Mouse (Mus musculus): ENCODE measurements around the gene Rab19. TPM values are rescaled to one million over a fixed set of nuclear protein-coding genes. Genes with fewer than 3 reads are reported as not detected.
"Not testable (repeated sequence)": the region's sequence is repeated elsewhere in the genome, so short reads cannot be mapped to it uniquely, and the experiment has no call there.

The Rab19 gene
- polyA plus RNA-seq, 1 experiment from 2014 or later, result 0.58 TPM

GRCm38 (mm10) chr6:39345430-39345829, 35.5 kb upstream of the Rab19 start:
- H3K9me3 ChIP-seq (ENCODE audit: control insufficient read depth, low read length), result no peaks in the 10 kb centered on the region
- no peaks in the 10 kb centered on the region for H3K27me3 ChIP-seq (ENCODE audit: control insufficient read depth, insufficient read depth, low read length)
- H3K36me3 ChIP-seq (ENCODE audit: control insufficient read depth, insufficient read depth, low read length), result peaks cover 79% of the 10 kb centered on the region
- H3K4me2 ChIP-seq (ENCODE audit: low read length), result no peak overlapping the region
- 0 out of 4 replicates have a peak, but pooled peaks cover 0 to 4% of the 10 kb centered on the region in 2 experiments for H3K4me1 ChIP-seq (ENCODE audit: control insufficient read depth in 2 of 2, insufficient read depth in 2 of 2, low read length in 2 of 2)
- no peak overlapping the region for H3K4me3 ChIP-seq (ENCODE audit: control insufficient read depth in 1 of 2, insufficient read depth in 1 of 2, low read depth in 1 of 2, low read length in 2 of 2)
- H3K27ac ChIP-seq (replicated peaks in 1 of 2; ENCODE audit: control insufficient read depth in 1 of 2, insufficient read depth in 1 of 2, low read depth in 2 of 2, low read length in 2 of 2), result no peak overlapping the region
- no peak for ATAC-seq (ENCODE audit: insufficient number of reproducible peaks, insufficient read depth, low FRiP score, low read depth)
- WGBS, result 68% methylated on average over 7 of the region's 7 CpGs
- H3K9ac ChIP-seq (ENCODE audit: low read length), result no peak overlapping the region

DNA sequence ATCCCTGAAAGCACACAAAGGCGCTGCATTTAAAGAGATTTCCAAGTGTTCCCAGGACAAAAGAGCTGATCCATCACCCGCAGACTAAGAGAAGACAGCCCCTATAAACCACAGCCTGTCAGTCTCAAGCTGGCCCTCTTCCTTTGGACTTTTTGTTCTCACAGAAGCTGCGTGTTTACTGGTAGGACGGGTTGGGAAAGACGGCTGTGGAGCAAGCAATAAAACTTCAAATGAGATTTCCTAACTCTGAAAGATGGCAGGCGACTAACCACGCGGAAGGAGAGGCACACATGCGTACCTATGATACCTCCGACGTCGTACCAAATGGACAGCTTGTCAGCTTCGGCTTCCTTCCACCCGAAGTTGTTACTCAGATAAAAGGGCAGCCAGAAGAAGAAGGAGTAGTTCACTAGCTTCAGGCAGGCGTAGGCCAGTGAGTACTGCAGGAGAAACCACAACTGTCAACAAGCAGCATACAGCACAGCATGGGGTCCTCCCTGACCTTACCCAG, 33.9 kb upstream of the Rab19 start:
- Histone ChIP-seq H3K36me3 (ENCODE audit: control insufficient read depth, insufficient read depth, low read length) (peaks cover 92% of the 10 kb centered on the region), H3K4me3 (ENCODE audit: control insufficient read depth in 1 of 2, insufficient read depth in 1 of 2, low read depth in 1 of 2, low read length in 2 of 2) (no peak overlapping the region), H3K4me1 (ENCODE audit: control insufficient read depth in 2 of 2, insufficient read depth in 2 of 2, low read length in 2 of 2) (no peaks in the 10 kb centered on the region), H3K27ac (replicated peaks in 1 of 2; ENCODE audit: control insufficient read depth in 1 of 2, insufficient read depth in 1 of 2, low read depth in 2 of 2, low read length in 2 of 2) (no peak overlapping the region), H3K9ac (ENCODE audit: low read length) (no peak overlapping the region), H3K9me3 (ENCODE audit: control insufficient read depth, low read length) (no peaks in the 10 kb centered on the region), H3K4me2 (ENCODE audit: low read length) (no peak overlapping the region), H3K27me3 (ENCODE audit: control insufficient read depth, insufficient read depth, low read length) (no peaks in the 10 kb centered on the region)
- 63% methylated on average over 15 of the region's 15 CpGs for WGBS
- ATAC-seq (ENCODE audit: insufficient number of reproducible peaks, insufficient read depth, low FRiP score, low read depth), result no peak

- no peak for ATAC-seq (ENCODE audit: insufficient number of reproducible peaks, insufficient read depth, low FRiP score, low read depth)
- Histone ChIP-seq H3K4me1 (ENCODE audit: control insufficient read depth in 2 of 2, insufficient read depth in 2 of 2, low read length in 2 of 2) (no peaks in the 10 kb centered on the region), H3K4me2 (ENCODE audit: low read length) (no peak overlapping the region), H3K27ac (replicated peaks in 1 of 2; ENCODE audit: control insufficient read depth in 1 of 2, insufficient read depth in 1 of 2, low read depth in 2 of 2, low read length in 2 of 2) (no peak overlapping the region), H3K9ac (ENCODE audit: low read length) (no peak overlapping the region), H3K9me3 (ENCODE audit: control insufficient read depth, low read length) (no peaks in the 10 kb centered on the region), H3K36me3 (ENCODE audit: control insufficient read depth, insufficient read depth, low read length) (peaks cover 92% of the 10 kb centered on the region), H3K27me3 (ENCODE audit: control insufficient read depth, insufficient read depth, low read length) (no peaks in the 10 kb centered on the region), H3K4me3 (ENCODE audit: control insufficient read depth in 1 of 2, insufficient read depth in 1 of 2, low read depth in 1 of 2, low read length in 2 of 2) (no peak overlapping the region)
- WGBS, result 51% methylated on average over 4 of the region's 4 CpGs
Measured at GRCm38 (mm10) chr6:39347880-39348814, 32.8 kb upstream of the Rab19 start.

GRCm38 (mm10) chr6:39348946-39349345, 32.0 kb upstream of the Rab19 start:
- Histone ChIP-seq H3K4me3 (ENCODE audit: control insufficient read depth in 1 of 2, insufficient read depth in 1 of 2, low read depth in 1 of 2, low read length in 2 of 2) (no peak overlapping the region), H3K4me2 (ENCODE audit: low read length) (no peak overlapping the region), H3K36me3 (ENCODE audit: control insufficient read depth, insufficient read depth, low read length) (peaks cover 92% of the 10 kb centered on the region), H3K27me3 (ENCODE audit: control insufficient read depth, insufficient read depth, low read length) (no peaks in the 10 kb centered on the region), H3K27ac (replicated peaks in 1 of 2; ENCODE audit: control insufficient read depth in 1 of 2, insufficient read depth in 1 of 2, low read depth in 2 of 2, low read length in 2 of 2) (no peak overlapping the region), H3K9me3 (ENCODE audit: control insufficient read depth, low read length) (no peaks in the 10 kb centered on the region), H3K9ac (ENCODE audit: low read length) (no peak overlapping the region), H3K4me1 (ENCODE audit: control insufficient read depth in 2 of 2, insufficient read depth in 2 of 2, low read length in 2 of 2) (no peaks in the 10 kb centered on the region)
- WGBS, result 91% methylated on average over 6 of the region's 6 CpGs
- ATAC-seq (ENCODE audit: insufficient number of reproducible peaks, insufficient read depth, low FRiP score, low read depth), result no peak

DNA sequence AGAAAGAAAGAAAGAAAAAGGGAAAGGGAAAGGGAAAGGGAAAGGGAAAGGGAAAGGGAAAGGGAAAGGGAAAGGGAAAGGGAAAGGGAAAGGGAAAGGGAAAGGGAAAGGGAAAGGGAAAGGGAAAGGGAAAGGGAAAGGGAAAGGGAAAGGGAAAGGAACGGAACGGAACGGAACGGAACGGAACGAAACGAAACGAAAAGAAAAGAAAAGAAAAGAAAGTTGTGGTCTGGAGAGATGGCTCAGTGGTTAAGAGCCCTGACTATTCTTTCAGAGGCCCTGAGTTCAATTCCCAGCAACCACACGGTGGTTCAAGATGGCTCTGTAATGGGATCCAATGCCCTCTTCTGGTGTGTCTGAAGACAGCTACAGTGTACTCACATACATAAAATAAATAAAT, 21.8 kb upstream of the Rab19 start:
- ATAC-seq (ENCODE audit: insufficient number of reproducible peaks, insufficient read depth, low FRiP score, low read depth); H3K4me2 ChIP-seq (ENCODE audit: low read length); H3K27ac ChIP-seq (replicated peaks in 1 of 2; ENCODE audit: control insufficient read depth in 1 of 2, insufficient read depth in 1 of 2, low read depth in 2 of 2, low read length in 2 of 2); H3K9me3 ChIP-seq (ENCODE audit: control insufficient read depth, low read length); H3K4me3 ChIP-seq (ENCODE audit: control insufficient read depth in 1 of 2, insufficient read depth in 1 of 2, low read depth in 1 of 2, low read length in 2 of 2); H3K9ac ChIP-seq (ENCODE audit: low read length); H3K27me3 ChIP-seq (ENCODE audit: control insufficient read depth, insufficient read depth, low read length); H3K4me1 ChIP-seq (ENCODE audit: control insufficient read depth in 2 of 2, insufficient read depth in 2 of 2, low read length in 2 of 2): not testable (repeated sequence)
- WGBS, result 97% methylated on average over 9 of the region's 9 CpGs
- peaks cover 73% of the 10 kb centered on the region for H3K36me3 ChIP-seq (ENCODE audit: control insufficient read depth, insufficient read depth, low read length)

DNA sequence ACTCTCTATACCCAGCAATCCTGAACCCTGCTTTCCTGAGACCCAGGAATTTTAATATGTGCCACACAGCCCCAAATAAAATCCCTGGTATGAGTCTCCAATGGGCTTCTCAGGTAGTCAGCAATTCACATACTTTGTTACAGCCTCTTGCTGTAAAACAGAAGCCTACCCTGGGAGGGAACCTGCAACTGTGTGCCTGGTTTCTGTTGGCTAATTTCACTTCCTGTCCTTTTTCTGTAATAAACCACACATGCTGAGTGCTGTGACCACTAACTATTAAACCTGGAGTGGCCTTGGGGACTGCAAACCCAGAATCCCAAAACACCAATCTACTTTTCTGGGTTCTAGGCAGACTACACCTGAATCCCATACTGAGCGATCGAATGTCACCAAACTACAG, 18.3 kb upstream of the Rab19 start:
- Histone ChIP-seq H3K36me3 (ENCODE audit: control insufficient read depth, insufficient read depth, low read length) (peaks cover 64% of the 10 kb centered on the region), H3K4me1 (ENCODE audit: control insufficient read depth in 2 of 2, insufficient read depth in 2 of 2, low read length in 2 of 2) (no peaks in the 10 kb centered on the region), H3K4me3 (ENCODE audit: control insufficient read depth in 1 of 2, insufficient read depth in 1 of 2, low read depth in 1 of 2, low read length in 2 of 2) (no peak overlapping the region), H3K4me2 (ENCODE audit: low read length) (no peak overlapping the region), H3K27ac (replicated peaks in 1 of 2; ENCODE audit: control insufficient read depth in 1 of 2, insufficient read depth in 1 of 2, low read depth in 2 of 2, low read length in 2 of 2) (no peak overlapping the region), H3K9me3 (ENCODE audit: control insufficient read depth, low read length) (no peaks in the 10 kb centered on the region), H3K9ac (ENCODE audit: low read length) (no peak overlapping the region), H3K27me3 (ENCODE audit: control insufficient read depth, insufficient read depth, low read length) (no peaks in the 10 kb centered on the region)
- 94% methylated on average over 2 of the region's 2 CpGs for WGBS
- ATAC-seq (ENCODE audit: insufficient number of reproducible peaks, insufficient read depth, low FRiP score, low read depth), result no peak

GRCm38 (mm10) chr6:39369631-39370030, 11.3 kb upstream of the Rab19 start:
- no peak overlapping the region for H3K4me3 ChIP-seq (ENCODE audit: control insufficient read depth in 1 of 2, insufficient read depth in 1 of 2, low read depth in 1 of 2, low read length in 2 of 2)
- ATAC-seq (ENCODE audit: insufficient number of reproducible peaks, insufficient read depth, low FRiP score, low read depth), result no peak
- no peaks in the 10 kb centered on the region for H3K27me3 ChIP-seq (ENCODE audit: control insufficient read depth, insufficient read depth, low read length)
- peaks cover 5% of the 10 kb centered on the region; the same call in 1 of the 2 replicates for H3K9me3 ChIP-seq (ENCODE audit: control insufficient read depth, low read length)
- H3K4me1 ChIP-seq (ENCODE audit: control insufficient read depth in 2 of 2, insufficient read depth in 2 of 2, low read length in 2 of 2), result peaks cover 0 to 8% of the 10 kb centered on the region in 2 experiments; a peak in 3 of 4 replicates
- peaks cover 36% of the 10 kb centered on the region for H3K36me3 ChIP-seq (ENCODE audit: control insufficient read depth, insufficient read depth, low read length)
- 76% methylated on average over 3 of the region's 3 CpGs for WGBS
- H3K27ac ChIP-seq (replicated peaks in 1 of 2; ENCODE audit: control insufficient read depth in 1 of 2, insufficient read depth in 1 of 2, low read depth in 2 of 2, low read length in 2 of 2), result no peak overlapping the region
- no peak overlapping the region for H3K4me2 ChIP-seq (ENCODE audit: low read length)
- H3K9ac ChIP-seq (ENCODE audit: low read length), result no peak overlapping the region
